8 mouse cellular contexts compared by ENCODE assay signal in the genomic region with DNA sequence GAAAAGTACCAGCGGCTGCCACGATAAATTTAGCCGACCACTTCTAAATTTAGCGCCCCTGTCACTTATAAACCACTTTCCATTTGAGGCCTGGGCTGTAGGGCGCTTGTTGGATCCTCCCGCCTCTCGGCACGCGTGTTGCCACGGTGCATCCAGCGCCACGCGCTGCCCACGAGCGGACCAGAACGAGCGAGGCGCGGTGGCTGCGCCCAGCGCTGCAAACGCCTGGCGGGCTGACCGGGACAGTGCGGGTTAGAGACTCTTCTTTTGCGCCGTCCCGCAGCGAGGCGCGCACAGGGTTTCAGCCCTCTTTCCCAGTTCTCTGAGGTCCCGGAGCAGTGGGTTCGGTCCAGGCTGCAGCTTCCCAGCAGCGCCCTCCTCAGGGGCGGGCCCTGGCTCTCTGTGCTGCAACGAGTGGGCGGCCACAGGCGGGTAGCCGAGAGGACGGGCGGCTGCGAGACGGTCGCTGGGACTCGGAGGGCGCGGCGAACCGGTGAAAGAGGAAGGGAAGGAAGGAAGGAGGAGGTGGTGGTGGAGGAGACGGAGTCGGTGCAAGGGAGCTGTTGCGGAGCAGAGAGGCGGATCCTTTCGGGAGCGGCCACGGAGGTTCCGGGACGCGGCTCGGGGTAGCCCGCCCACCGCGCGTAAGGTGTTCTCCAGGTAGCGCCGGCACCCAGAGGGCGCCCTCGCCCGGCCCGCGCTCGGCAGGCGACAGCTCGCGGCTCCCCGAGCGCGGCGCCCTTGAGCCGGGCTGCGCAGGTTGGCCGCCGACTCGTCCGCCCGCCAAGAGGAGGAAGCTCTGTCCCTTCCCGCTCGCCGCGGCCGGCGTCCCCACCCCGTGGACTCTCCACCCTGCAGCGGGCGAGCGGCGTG. TPM values are rescaled to one million over a fixed set of nuclear protein-coding genes. Genes with fewer than 3 reads are reported as not detected.
A peak's percentile ranks its signal among the peaks of the same experiment; 100 is the strongest.
DNase-seq lines count a peak whose midpoint lies in the region; ATAC-seq lines count a peak whose summit lies in the region.

No protein-coding gene starts in this region.

- H3K9me3 ChIP-seq in midbrain, embryonic 10.5 days (replicated peaks): no peaks in the 10 kb centered on the region

- intact Hi-C loops in left cerebral cortex, postnatal 4 days (cut with DNase I): loop anchor here (5.0 kb wide), 1 partner anchor 139 kb away; no protein-coding TSS in a partner anchor

- peak; percentile 41 for DNase-seq in embryo, embryonic 11.5 days (ENCODE audit: low read depth, low spot score)
- DNase-seq in heart, adult 11 months: peak; percentile 99
- DNase-seq in kidney, adult 11 months: peak; percentile 91
- peak; percentile 62 for DNase-seq in left cerebral cortex, postnatal 4 days
- DNase-seq in midbrain, embryonic 10.5 days (ENCODE audit: low spot score): peak; percentile 80
- peak; percentile 83 for DNase-seq in right cerebral cortex, postnatal 25 days
- DNase-seq in urinary bladder, postnatal 36 days (ENCODE audit: low spot score in 2 of 2): peak; percentile 84 to 89

- peaks cover 22% of the 10 kb centered on the region for H3K4me1 ChIP-seq in midbrain, embryonic 10.5 days

- under 1% methylated on average over 95 of the region's 97 CpGs for WGBS in midbrain, embryonic 10.5 days

- H3K27me3 ChIP-seq in midbrain, embryonic 10.5 days (ENCODE audit: low read depth, poor library complexity, severe bottlenecking): peaks cover 80% of the 10 kb centered on the region

- no peaks in the 10 kb centered on the region for H3K36me3 ChIP-seq in midbrain, embryonic 10.5 days

- peak; percentile 85 for ATAC-seq in activated CD4-positive, CD25-positive, alpha-beta regulatory T cell, adult 4 months

- peak overlapping the region; percentile 77 for H3K4me3 ChIP-seq in midbrain, embryonic 10.5 days

- peak overlapping the region; percentile 83 for H3K27ac ChIP-seq in midbrain, embryonic 10.5 days (replicated peaks)

RNA-seq across cellular contexts. Expression of gene Map3k5, which starts 0.5 kb away (rescaled TPM):
- 10 to 100 TPM in 1 of 2 experiments, 1 to 10 TPM in 1; 9.6 to 15.7 TPM for polyA plus RNA-seq in activated CD4-positive, CD25-positive, alpha-beta regulatory T cell, adult 4 months (2017; shearing (Covaris generic))
- total RNA-seq in left cerebral cortex, postnatal 4 days (2021): 10 to 100 TPM; 21.3 to 23.4 TPM
- 0.32 and 0.34 TPM in 2 replicates for polyA plus RNA-seq in midbrain, embryonic 10.5 days (2016; fragmentation: Nextera tagmentation; extraction: Ambion mirVana)

RNA-seq across cellular contexts. Expression of gene Pex7, which starts 26.3 kb away (rescaled TPM):
- polyA plus RNA-seq in activated CD4-positive, CD25-positive, alpha-beta regulatory T cell, adult 4 months (2017; shearing (Covaris generic)): 10 to 100 TPM; 10.7 to 13.0 TPM
- 10 to 100 TPM; 19.4 to 20.7 TPM for total RNA-seq in left cerebral cortex, postnatal 4 days (2021)
- 31.2 and 33.1 TPM in 2 replicates for polyA plus RNA-seq in midbrain, embryonic 10.5 days (2016; fragmentation: Nextera tagmentation; extraction: Ambion mirVana)

Comparison
In these comparisons a context has a peak if more than half of its experiments do, and no peak if none do; other contexts are left out.
1. Peak in every context shown above with its lines: DNase-seq, ATAC-seq, H3K4me3 ChIP-seq and H3K27ac ChIP-seq.
2. DNase-seq: peak in every context shown above with its lines; median percentile 99 in heart, adult 11 months; 91 in kidney, adult 11 months; 86 in urinary bladder, postnatal 36 days; 83 in right cerebral cortex, postnatal 25 days; 80 in midbrain, embryonic 10.5 days; 62 in left cerebral cortex, postnatal 4 days; 41 in embryo, embryonic 11.5 days.